Mouse (Mus musculus) kidney, postnatal 10 days (tissue): ENCODE measurements around the gene Sag.
"Not testable (repeated sequence)": the region's sequence is repeated elsewhere in the genome, so short reads cannot be mapped to it uniquely, and the experiment has no call there.

Experiments
- DNase-seq: peaks from one replicate; pipeline ENCODE4 v3.0.0; 2021; ENCODE audit warnings: mixed read lengths

Sag gene

DNA sequence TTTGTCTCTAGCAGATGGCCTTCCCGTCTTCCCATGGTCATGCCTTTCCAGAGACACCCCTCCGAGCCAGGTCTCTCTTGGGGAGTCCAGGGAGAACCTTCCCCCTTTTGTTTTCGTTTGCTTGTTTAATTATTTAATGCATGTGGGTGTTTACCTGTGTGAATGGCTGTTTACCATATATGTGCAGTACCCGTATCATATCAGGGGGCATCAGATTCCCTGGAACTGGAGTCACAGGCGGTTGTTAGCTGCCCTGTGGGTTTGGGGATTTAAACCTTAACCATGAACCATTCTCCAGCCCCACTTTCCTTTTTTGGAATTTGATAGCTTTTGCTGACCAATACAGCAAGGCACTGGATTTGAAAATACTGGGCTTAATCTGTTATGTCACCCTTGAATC is 21.8 kb downstream of the Sag start:
- DNase-seq, result no peak

- no peak for DNase-seq
These were observed 22.5 kb downstream of the Sag start for GRCm38 (mm10) chr1:87825991-87826390.

DNA sequence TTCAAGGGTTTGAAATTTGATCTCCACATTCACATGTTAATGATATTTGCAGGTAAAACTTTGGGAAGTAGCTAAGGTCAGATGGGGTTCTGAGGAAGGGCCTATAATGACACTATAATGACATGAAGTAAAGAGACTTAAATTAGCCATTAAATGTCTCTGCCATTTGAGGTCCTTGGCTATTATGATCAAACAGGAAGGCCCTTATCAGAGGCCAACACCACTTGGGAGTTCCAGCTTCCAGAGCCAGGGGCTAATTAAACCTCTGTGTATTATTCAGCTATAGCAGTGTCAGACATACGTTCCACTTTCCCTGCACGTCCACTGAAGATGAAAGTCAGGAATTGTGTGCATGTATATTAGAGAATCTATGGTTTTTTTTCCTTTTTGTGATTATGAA is 23.0 kb downstream of the Sag start:
- no peak for DNase-seq

GRCm38 (mm10) chr1:87827476-87827875 is 24.0 kb downstream of the Sag start:
- DNase-seq, result not testable (repeated sequence)

GRCm38 (mm10) chr1:87828185-87828584 is 24.7 kb downstream of the Sag start:
- peak; percentile 21 for DNase-seq

GRCm38 (mm10) chr1:87828926-87829580 is 25.6 kb downstream of the Sag start:
- no peak for DNase-seq

DNA sequence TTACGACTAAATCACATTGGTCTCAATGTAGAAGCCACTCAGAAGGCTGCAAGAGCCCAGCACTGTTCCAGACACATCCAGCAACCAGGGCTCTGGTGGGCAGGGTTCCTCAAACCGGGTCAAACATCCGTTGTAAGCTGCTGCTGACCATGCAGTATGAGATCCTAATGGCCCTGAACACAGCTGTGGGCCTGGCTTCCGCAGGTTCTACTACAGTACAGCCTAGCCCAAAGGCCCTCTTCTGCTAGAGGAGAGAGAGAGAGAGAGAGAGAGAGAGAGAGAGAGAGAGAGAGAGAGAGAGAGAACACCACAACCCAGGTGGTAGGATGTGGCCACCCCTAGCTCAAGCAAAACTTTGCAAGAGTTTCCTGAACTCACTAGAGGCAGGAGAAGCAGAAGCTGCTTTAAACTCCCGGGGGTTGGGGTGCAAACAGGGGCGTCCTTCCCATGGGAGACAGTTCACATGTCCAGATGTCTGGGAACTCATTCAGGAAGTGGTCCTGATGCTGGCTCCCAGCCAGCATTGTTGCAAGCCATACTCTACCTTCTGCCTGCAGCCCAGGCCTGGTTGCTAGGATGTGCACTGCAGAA is 26.2 kb downstream of the Sag start:
- peak; percentile 26 for DNase-seq

GRCm38 (mm10) chr1:87836453-87836852 is 33.0 kb downstream of the Sag start:
- DNase-seq, result no peak

GRCm38 (mm10) chr1:87837018-87837417 is 33.5 kb downstream of the Sag start:
- DNase-seq, result no peak

DNA sequence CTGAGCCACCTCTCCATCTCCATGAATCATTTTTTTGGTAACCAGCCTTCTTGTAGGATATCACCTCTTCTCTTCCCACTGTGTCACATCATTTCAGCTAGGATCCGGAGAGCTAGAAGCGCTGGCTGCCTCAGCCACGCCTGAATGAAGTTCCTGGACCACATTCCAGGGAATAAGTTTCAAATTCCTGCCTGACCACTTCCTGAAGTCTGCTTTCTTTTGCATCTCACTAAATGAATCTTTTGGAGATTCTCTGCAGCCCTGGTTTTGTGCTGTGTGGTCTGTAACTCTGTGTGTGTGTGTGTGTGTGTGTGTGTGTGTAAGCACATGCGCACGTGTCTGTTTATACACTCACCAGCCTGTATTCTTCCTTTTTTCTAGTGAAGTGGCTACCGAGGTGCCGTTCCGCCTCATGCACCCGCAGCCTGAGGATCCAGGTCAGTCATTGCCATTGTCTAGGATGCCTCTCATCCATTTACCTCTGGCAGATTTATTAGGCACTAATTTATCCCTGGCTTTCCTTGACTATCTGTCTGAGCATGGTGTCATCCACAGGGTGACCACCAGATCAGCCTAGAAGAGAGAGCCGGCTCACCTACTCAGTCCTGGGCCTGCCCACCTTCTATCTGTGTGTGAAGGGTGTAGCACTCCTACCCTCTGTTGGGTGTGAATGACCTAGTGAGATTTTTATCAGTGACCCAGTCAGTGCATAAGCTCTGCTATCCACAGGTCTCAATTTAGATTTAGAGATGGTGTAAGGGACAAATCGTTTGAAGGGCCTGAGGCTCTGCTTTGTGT is 37.1 kb downstream of the Sag start:
- DNase-seq, result no peak

- peak; percentile 55 for DNase-seq
These were observed 43.5 kb downstream of the Sag start for GRCm38 (mm10) chr1:87846801-87847474.

DNA sequence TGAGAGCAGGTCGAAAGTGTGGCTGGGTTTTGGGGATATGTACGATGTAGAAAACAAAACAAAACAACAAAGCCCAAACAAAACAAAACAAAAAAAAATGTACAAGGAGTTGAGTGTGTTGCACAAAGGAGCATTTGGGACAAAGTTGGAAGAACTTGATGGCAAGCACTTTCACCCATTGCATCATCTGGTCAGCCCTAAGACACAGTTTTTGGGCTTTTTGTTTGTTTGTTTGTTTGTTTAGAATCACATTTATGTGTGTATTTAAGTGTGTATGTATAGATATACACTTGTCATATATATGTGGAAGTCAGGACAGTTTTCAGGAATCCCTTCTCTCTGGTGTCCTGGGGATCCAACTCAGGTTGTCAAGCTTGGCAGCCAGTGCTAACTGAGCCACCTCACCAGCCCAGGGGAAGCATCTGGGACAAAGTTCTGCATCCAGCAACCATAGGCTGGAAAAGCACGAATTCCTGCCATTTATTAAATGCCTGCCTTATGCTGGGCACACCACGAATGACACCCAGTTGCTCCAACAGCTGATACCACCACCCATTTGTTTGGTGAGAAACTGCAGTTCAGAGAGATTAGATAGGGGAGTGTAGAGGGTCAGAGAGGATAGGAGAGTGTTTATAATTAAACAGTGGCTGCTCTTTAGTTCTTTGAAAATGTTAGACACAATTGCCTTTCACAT is 44.1 kb downstream of the Sag start:
- no peak for DNase-seq

GRCm38 (mm10) chr1:87848237-87848996 is 44.9 kb downstream of the Sag start:
- no peak for DNase-seq

DNA sequence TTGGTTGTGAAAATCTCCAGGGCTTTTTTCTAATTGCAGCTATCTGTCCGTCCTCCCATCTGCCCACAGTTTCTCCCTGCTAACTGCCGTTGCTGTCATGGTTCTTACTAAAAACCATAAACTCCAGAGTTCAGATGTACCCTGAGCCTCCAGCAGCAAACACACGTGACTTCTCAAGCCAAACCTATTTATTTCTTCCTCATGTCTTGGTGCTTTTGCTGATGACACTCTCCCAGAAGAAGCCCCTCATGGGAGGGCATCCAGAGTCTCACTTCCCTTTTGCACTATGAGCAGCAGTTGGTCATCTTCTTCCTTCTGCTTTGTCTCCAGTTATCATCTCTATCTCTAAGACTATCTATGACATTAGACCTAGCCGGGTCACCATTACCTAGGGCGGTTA is 45.8 kb downstream of the Sag start:
- DNase-seq, result no peak

- no peak for DNase-seq
These were observed 47.9 kb downstream of the Sag start for GRCm38 (mm10) chr1:87851344-87851743.

- DNase-seq, result no peak
These were observed 48.8 kb downstream of the Sag start for GRCm38 (mm10) chr1:87852081-87852790.

DNA sequence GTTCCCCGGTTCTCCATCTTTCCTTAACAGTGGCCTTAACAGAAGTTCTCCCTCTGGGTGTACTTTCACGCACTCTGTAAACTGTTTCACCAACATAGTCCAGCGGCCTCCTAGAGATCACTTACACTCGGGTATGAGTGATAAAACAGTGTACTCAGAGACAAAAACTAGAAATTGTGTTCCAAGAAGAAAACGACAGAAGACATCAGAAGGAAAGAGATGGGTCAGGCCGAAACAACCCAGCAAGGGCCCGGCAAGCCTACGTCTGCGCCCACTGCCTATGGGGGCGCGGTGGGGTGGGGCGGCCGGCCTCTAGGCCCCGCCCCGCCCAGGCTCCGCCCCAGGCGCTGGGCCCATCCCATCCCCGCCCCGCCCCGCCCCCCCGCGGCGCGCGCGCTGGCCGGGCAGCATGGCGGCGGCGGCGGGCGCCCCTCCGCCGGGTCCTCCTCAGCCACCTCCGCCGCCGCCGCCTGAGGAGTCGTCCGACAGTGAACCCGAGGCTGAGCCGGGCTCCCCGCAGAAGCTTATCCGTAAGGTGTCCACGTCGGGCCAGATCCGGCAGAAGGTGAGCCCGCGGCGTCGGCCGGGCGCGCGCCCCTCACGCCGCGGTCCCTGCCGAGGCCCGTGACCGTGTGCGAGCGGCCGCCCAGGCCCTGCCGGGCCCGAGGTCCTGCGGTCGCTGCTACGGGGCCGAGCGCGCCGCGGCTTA is 49.6 kb downstream of the Sag start, which contains the start of gene Dgkd:
TSS of gene Dgkd (plus strand) at position 396 of the 709 bp plus-strand sequence.
- peak; percentile 92 for DNase-seq

DNA sequence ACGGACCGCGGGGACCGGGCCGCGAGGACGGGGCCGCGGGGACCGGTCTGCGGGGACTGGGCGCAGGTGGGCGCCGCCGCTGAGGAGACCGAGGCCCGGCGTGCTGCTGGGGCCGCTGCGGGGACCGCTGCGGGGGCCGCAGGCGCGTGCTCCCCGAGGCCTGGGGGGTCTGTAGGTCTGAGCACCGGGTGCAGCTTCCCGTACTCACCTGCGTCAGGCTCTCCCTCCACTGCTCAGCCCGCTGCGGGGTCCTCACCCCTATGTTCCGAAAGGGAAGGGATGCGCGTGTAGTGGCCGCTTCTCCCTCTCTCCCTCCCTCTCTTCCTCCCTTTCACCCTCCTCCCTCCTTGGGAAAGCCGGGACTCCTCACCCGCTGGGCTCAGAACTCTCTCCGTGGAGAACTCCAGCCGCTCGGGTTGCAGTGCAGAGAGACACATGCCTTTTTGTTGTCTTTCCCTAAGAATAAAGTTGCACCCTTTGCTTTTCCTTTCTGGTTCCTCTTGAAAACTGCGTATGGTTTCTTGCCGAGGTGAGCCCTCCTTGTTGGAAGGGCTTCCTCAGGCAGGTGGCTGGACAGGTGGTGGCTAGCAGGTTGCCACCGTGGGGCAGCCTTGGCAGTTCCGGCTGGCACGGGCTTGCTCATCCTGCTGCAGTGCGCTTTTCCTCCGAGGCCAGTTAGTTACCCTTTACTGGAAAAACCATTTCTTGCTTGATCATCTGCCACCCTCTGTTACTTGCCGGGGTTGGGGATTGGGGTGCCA is 50.3 kb downstream of the Sag start:
- DNase-seq, result peak; percentile 50

DNA sequence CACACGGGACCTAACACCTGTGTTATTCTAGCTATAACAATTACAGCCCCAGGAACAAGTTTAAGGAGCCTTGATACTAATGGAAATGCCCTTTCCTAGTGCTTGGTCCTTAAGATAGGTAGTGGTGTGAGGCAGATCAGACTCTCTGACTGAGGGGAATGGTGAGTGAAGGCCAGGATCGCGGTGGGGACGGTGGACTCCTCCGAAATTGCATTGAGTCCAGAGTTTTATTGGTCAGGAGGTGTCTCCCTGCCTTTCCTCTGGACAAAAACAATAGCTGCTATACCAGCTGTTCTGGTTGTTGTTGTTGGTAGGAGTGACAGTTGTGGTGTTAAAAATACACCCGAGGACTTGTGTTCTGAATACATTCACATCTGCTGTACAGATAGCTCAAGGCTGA is 50.9 kb downstream of the Sag start:
- DNase-seq, result no peak

DNA sequence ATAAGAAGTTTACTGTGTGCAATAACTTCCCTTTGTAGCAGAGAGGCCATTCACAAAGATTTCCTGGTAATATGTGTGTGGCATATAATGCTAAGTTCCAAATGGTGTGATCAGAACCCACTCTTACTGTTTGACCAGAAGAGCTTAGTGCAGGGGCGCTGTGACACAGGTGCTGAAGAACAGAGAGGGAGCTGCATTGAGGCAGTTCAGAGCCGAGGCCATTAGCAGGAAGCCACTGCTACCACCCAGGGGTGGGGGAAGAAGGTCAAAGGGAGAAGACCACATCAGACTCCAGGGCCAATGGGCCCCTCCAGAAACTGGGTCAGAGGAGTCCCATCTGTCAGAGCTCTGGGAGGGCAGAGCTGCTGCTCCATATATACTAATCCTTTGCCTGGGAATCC is 51.4 kb downstream of the Sag start:
- DNase-seq, result no peak
